ENCODE assay signal across 33 mouse cellular contexts in genomic region chr3:125510102-125510501, GRCm38 (mm10).
"Had no signal": no experiment of that assay in that cellular context is flagged by ENCODE, and none has a peak within 500 bp of the region (broad histone marks: within the 10 kb centered on the region; RNA-seq: fewer than 3 reads in every experiment).

No protein-coding gene starts in this region.

- H3K4me2 ChIP-seq: limb, embryonic 12.5 days; limb, embryonic 13.5 days; limb, embryonic 15.5 days; liver, embryonic 11.5 days; liver, embryonic 12.5 days; liver, embryonic 13.5 days; liver, embryonic 15.5 days; lung, embryonic 14.5 days; lung, embryonic 15.5 days; midbrain, embryonic 11.5 days; midbrain, embryonic 12.5 days; midbrain, embryonic 13.5 days; midbrain, embryonic 15.5 days; neural tube, embryonic 12.5 days; neural tube, embryonic 13.5 days had no signal

- H3K4me1 ChIP-seq: limb, embryonic 10.5 days; limb, embryonic 12.5 days; limb, embryonic 13.5 days; limb, embryonic 15.5 days; liver, embryonic 12.5 days; liver, embryonic 13.5 days; liver, embryonic 15.5 days; lung, embryonic 15.5 days; megakaryocyte, embryonic 14.5 days; midbrain, embryonic 10.5 days; midbrain, embryonic 12.5 days; midbrain, embryonic 13.5 days; midbrain, embryonic 15.5 days; neural tube, embryonic 12.5 days; neural tube, embryonic 13.5 days had no signal

- H3K9me3 ChIP-seq: limb, embryonic 10.5 days; limb, embryonic 12.5 days; limb, embryonic 13.5 days; limb, embryonic 15.5 days; liver, embryonic 12.5 days; liver, embryonic 13.5 days; liver, embryonic 15.5 days; lung, embryonic 15.5 days; megakaryocyte, embryonic 14.5 days; midbrain, embryonic 10.5 days; midbrain, embryonic 12.5 days; midbrain, embryonic 13.5 days; midbrain, embryonic 15.5 days; neural tube, embryonic 12.5 days; neural tube, embryonic 13.5 days had no signal

- ATAC-seq: liver, embryonic 12.5 days; liver, postnatal 0 days; lung, postnatal 0 days; midbrain, embryonic 13.5 days; midbrain, embryonic 15.5 days; midbrain, embryonic 16.5 days had no signal

- H3K27ac ChIP-seq: limb, embryonic 10.5 days; limb, embryonic 12.5 days; limb, embryonic 13.5 days; limb, embryonic 15.5 days; liver, embryonic 12.5 days; liver, embryonic 13.5 days; liver, embryonic 14.5 days; liver, embryonic 15.5 days; lung, embryonic 15.5 days; macrophage; midbrain, embryonic 10.5 days; midbrain, embryonic 12.5 days; midbrain, embryonic 13.5 days; midbrain, embryonic 15.5 days; neural tube, embryonic 12.5 days; neural tube, embryonic 13.5 days had no signal

- H3K9ac ChIP-seq: limb, embryonic 12.5 days; limb, embryonic 13.5 days; limb, embryonic 15.5 days; liver, embryonic 12.5 days; liver, embryonic 13.5 days; liver, embryonic 14.5 days; liver, embryonic 15.5 days; liver, postnatal 0 days; lung, embryonic 14.5 days; lung, embryonic 15.5 days; midbrain, embryonic 12.5 days; midbrain, embryonic 13.5 days; midbrain, embryonic 15.5 days; neural tube, embryonic 12.5 days; neural tube, embryonic 13.5 days had no signal

- H3K36me3 ChIP-seq: limb, embryonic 10.5 days; limb, embryonic 12.5 days; limb, embryonic 13.5 days; limb, embryonic 15.5 days; liver, embryonic 12.5 days; liver, embryonic 13.5 days; liver, embryonic 15.5 days; lung, embryonic 15.5 days; midbrain, embryonic 10.5 days; midbrain, embryonic 12.5 days; midbrain, embryonic 13.5 days; midbrain, embryonic 15.5 days; neural tube, embryonic 12.5 days; neural tube, embryonic 13.5 days had no signal

- H3K27me3 ChIP-seq: limb, embryonic 12.5 days; limb, embryonic 13.5 days; limb, embryonic 15.5 days; liver, embryonic 12.5 days; liver, embryonic 13.5 days; liver, embryonic 15.5 days; lung, embryonic 15.5 days; megakaryocyte, embryonic 14.5 days; midbrain, embryonic 12.5 days; midbrain, embryonic 13.5 days; midbrain, embryonic 15.5 days; neural tube, embryonic 12.5 days; neural tube, embryonic 13.5 days had no signal

- DNase-seq: left cerebral cortex, postnatal 4 days; liver; liver, embryonic 13.5 days; liver, postnatal 0 days; lung, adult 18-20 months; lung, adult 2 months; lung, embryonic 14.5 days; lung, postnatal 10 days; lung, postnatal 14 days; lung, postnatal 36 days; lung, postnatal 4 days; midbrain, embryonic 14.5 days had no signal

- H3K4me3 ChIP-seq: limb, embryonic 10.5 days; limb, embryonic 12.5 days; limb, embryonic 13.5 days; limb, embryonic 15.5 days; liver, embryonic 12.5 days; liver, embryonic 13.5 days; liver, embryonic 15.5 days; lung, embryonic 15.5 days; megakaryocyte, embryonic 14.5 days; midbrain, embryonic 10.5 days; midbrain, embryonic 12.5 days; midbrain, embryonic 13.5 days; midbrain, embryonic 15.5 days; myocyte; neural tube, embryonic 12.5 days; neural tube, embryonic 13.5 days had no signal
